Mouse (Mus musculus) lung, embryonic 15.5 days (tissue): ENCODE results near the gene Mxd4. TPM values are rescaled to one million over a fixed set of nuclear protein-coding genes. Genes with fewer than 3 reads are reported as not detected.
A peak's percentile ranks its signal among the peaks of the same experiment; 100 is the strongest.

Experiments used
- ATAC-seq: fragments of 200-750 bp; cut with Nextera tagmentation; 2 replicates; pipeline ENCODE4 v1.8.0; 2017; ENCODE audit warnings: moderate number of reproducible peaks, borderline replicate concordance; ENCODE audit not compliant: low FRiP score, low TSS enrichment; ENCODE audit errors: extremely low read depth
- H3K27ac ChIP-seq: fragments of 300-500 bp; sonication (generic); 2 replicates; pipeline ENCODE4 v1.5.1; 2015; ENCODE audit warnings: moderate library complexity, mild to moderate bottlenecking, inconsistent platforms
- H3K27me3 ChIP-seq: fragments of 300-500 bp; sonication (generic); 2 replicates; pipeline ENCODE4 v1.6.1; 2015; ENCODE audit warnings: inconsistent platforms
- H3K36me3 ChIP-seq: fragments of 300-500 bp; sonication (generic); 2 replicates; pipeline ENCODE4 v1.6.1; 2015; ENCODE audit warnings: inconsistent platforms
- H3K4me1 ChIP-seq: fragments of 300-500 bp; sonication (generic); 2 replicates; pipeline ENCODE4 v1.6.1; 2015; ENCODE audit warnings: inconsistent platforms
- H3K4me2 ChIP-seq: fragments of 300-500 bp; sonication (generic); 2 replicates; pipeline ENCODE4 v1.6.1; 2015; ENCODE audit warnings: inconsistent platforms, mild to moderate bottlenecking, moderate library complexity
- H3K4me3 ChIP-seq: fragments of 300-500 bp; sonication (generic); 2 replicates; pipeline ENCODE4 v1.5.1; 2015; ENCODE audit warnings: mild to moderate bottlenecking, inconsistent platforms
- H3K9ac ChIP-seq: fragments of 300-500 bp; sonication (generic); 2 replicates; pipeline ENCODE4 v1.6.1; 2015; ENCODE audit warnings: inconsistent platforms
- H3K9me3 ChIP-seq: fragments of 300-500 bp; sonication (generic); 2 replicates; pipeline ENCODE4 v1.6.1; 2016; ENCODE audit warnings: inconsistent platforms
- WGBS: fragments of 180-500 bp; shearing (Covaris S2); methylation state at CpG from one replicate; pipeline ENCODE4 v1.1.7; 2015; 5-methylcytosine and 5-hydroxymethylcytosine counted together
- polyA plus RNA-seq: library from polyadenylated mRNA; unstranded; fragments of >200 nt; fragmentation: Nextera tagmentation; extraction: Ambion mirVana; gene quantifications from 2 replicates; pipeline ENCODE4 v1.2.1, GENCODE M21; 2015

Gene Mxd4
- polyA plus RNA-seq: 44.5 and 50.0 TPM in 2 replicates

DNA sequence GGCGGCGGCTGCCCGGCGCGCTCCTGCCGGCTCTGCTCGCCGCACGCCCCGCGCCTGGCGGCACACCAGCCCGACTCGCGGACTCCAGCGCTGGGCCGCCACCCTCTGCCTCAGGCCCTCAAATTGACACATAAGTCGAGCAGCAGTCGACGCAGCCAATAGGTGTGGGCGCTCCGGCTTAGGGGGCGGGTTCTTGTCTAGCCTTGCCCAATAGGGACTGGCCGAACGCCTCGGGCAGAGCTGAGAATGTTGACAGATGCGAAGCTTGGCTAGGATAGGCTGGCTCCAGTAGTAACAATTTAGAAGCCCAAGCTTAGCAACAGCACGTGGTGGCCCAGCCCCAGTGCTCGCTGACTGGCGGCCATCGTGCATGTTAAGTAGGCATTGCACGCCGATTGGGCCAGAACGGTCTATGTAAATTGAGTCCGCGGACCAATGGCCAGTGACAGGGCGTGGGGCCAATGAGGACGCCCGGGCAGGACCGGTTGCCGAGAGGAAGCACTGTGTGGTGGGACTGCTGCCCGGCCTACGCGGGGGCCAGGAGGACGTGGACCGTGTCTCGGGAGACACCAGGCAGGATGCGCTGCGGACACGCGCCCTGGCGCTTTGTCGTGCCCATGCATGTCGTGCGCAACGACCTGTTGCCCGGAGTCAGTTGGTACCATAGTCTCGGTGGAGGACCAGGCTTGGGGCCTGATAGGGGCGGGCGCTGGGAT is at the start of gene Mxd4:
TSS of gene Mxd4 (minus strand) at position 120 of the 716 bp plus-strand sequence.
- H3K36me3 ChIP-seq: 0 out of 2 replicates have a peak, but pooled peaks cover 3% of the 10 kb centered on the region
- H3K9ac ChIP-seq: peak within 1 kb of the TSS; percentile 87
- H3K9me3 ChIP-seq: no peaks in the 10 kb centered on the region
- peak within 1 kb of the TSS; percentile 90 for H3K4me2 ChIP-seq
- ATAC-seq: peak; percentile 98
- H3K27ac ChIP-seq: peak within 1 kb of the TSS; percentile 97
- no peaks in the 10 kb centered on the region for H3K27me3 ChIP-seq
- under 1% methylated on average over 50 of the region's 60 CpGs for WGBS
- peak within 1 kb of the TSS; percentile 92 for H3K4me3 ChIP-seq
- peaks cover 61% of the 10 kb centered on the region for H3K4me1 ChIP-seq

DNA sequence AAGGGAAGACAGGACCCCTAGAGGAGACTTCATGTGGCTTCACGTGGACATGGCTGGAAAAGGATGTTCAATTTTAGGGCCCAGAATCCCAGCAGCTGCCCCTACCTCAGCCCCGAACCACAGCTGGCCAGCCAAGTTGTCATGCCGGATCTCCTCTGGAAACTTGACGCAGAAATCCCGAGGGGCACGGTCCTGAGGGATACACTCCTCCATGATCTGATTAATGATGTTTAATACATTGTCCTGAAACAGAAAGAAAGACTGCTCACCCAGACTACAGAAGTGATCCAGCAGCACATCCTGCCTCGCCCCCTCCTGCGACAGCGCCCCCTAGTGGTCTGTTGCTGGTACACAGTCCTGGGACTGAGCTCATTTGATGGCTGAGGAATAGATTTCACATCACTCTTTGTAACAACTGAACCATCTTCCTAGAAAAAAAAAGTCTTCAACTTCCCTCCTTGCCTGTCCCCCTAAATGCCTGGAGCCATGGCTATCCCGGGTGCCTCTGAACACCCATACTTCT is 48.4 kb upstream of the Mxd4 start:
- Histone ChIP-seq H3K27ac (no peak overlapping the region), H3K9me3 (no peaks in the 10 kb centered on the region), H3K4me1 (no peaks in the 10 kb centered on the region), H3K27me3 (no peaks in the 10 kb centered on the region), H3K4me2 (no peak overlapping the region), H3K36me3 (no peaks in the 10 kb centered on the region), H3K9ac (no peak overlapping the region), H3K4me3 (no peak overlapping the region)
- no peak for ATAC-seq
- WGBS: 44% methylated on average over 10 of the region's 10 CpGs

DNA sequence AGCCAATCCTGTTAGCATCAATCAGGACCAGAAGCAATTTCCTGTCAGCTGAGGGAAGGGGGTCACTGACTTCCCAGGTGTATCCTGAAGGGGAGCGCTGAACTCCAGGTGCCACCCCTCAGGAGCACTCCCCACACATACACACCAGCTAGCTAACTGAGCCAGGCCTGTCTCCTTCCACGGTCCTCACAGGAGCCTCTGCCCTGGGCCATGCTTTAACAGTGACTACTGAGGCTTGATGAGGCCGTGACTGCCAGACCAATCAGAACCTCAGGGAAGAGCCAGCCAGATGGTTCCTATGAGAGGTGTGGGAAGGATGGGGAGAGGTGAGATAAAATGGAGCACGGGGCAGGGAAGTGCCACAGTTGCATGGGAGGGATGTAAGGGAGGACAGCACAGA is 47.5 kb upstream of the Mxd4 start:
- Histone ChIP-seq H3K4me3 (no peak overlapping the region), H3K4me1 (no peaks in the 10 kb centered on the region), H3K27me3 (no peaks in the 10 kb centered on the region), H3K36me3 (no peaks in the 10 kb centered on the region), H3K9ac (no peak overlapping the region), H3K27ac (no peak overlapping the region), H3K4me2 (no peak overlapping the region), H3K9me3 (no peaks in the 10 kb centered on the region)
- no peak for ATAC-seq
- WGBS: 58% methylated on average over 4 of the region's 4 CpGs

DNA sequence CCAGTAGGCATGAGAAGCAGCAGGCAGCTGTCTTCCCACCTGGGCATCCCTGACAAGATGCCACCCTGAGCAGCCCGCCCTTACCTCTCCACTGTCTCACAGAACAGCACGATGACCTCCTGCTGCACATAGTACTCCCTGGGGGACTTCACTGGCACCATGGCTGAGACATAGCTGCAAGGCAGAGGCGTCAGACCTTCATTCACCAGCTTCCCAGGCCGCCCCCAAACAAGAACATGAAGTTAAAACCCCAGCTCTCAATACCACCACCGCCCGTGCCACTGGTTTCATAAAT is 45.6 kb upstream of the Mxd4 start:
- no peak overlapping the region for H3K9ac ChIP-seq
- 79% methylated on average over 6 of the region's 6 CpGs for whole genome bisulfite sequencing
- H3K36me3 ChIP-seq: no peaks in the 10 kb centered on the region
- no peak overlapping the region for H3K4me3 ChIP-seq
- H3K9me3 ChIP-seq: no peaks in the 10 kb centered on the region
- H3K27me3 ChIP-seq: no peaks in the 10 kb centered on the region
- no peak overlapping the region for H3K4me2 ChIP-seq
- no peak for ATAC-seq
- H3K4me1 ChIP-seq: no peaks in the 10 kb centered on the region
- H3K27ac ChIP-seq: no peak overlapping the region

DNA sequence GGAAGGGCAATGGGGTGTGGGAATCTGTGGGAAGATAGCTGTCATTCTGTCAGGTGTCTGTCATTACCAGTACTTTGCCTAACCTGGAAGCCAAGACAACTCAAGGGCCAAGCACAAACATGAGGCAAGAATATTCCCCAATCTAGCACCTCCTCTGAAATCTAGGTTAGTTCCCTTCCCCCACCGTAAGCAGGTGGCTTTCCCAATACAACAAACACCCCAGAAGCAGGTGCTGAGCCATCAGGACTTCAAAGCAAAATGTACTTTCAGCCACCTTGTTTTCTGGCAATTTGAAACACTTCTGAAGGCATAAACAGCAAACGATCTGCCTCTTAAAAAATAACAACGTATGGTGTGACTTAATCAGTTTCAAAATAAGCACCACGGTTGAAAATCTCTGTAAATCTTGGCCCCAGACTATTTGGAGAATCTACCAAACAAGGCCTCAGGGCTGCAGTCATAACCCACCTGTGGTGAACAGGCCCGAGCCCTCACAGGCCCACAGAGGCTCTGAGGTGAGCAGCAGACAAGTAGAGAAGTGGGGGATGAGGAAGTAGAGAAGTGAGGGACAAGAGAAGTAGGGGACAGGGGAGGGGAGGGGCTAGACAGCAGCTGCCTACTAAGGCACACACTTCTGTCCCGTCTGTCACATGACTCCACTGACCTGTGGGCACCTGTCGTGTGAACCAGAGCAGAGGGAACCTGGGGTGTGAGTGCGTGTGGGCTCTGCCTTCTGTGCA is 45.1 kb upstream of the Mxd4 start:
- Histone ChIP-seq H3K4me2 (no peak overlapping the region), H3K9ac (no peak overlapping the region), H3K4me1 (no peaks in the 10 kb centered on the region), H3K27ac (no peak overlapping the region), H3K4me3 (no peak overlapping the region), H3K36me3 (no peaks in the 10 kb centered on the region), H3K9me3 (no peaks in the 10 kb centered on the region), H3K27me3 (no peaks in the 10 kb centered on the region)
- 63% methylated on average over 8 of the region's 8 CpGs for WGBS
- no peak for ATAC-seq

DNA sequence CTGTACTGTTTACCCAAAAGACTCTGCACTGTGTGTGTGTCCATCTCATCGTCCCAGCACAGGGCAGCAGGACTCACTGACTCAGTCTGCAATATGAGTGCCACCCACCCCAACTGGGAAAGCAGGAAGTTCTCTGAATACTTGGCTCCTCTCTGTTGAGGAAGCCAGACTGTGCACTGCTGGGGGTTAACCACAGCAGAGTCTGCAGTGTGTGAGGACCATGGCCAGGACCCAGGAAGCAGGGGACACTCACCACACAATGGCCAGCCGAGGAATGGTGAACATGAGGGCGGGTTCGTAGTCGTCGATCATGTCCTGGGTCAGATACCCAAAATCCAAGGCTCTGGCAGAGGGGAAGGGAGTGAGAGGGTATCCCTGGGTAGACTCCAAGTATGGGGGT is 44.4 kb upstream of the Mxd4 start:
- Histone ChIP-seq H3K36me3 (no peaks in the 10 kb centered on the region), H3K9me3 (no peaks in the 10 kb centered on the region), H3K27ac (no peak overlapping the region), H3K4me3 (no peak overlapping the region), H3K27me3 (no peaks in the 10 kb centered on the region), H3K9ac (no peak overlapping the region), H3K4me2 (no peak overlapping the region), H3K4me1 (no peaks in the 10 kb centered on the region)
- no peak for ATAC-seq
- WGBS: 79% methylated on average over 6 of the region's 6 CpGs

DNA sequence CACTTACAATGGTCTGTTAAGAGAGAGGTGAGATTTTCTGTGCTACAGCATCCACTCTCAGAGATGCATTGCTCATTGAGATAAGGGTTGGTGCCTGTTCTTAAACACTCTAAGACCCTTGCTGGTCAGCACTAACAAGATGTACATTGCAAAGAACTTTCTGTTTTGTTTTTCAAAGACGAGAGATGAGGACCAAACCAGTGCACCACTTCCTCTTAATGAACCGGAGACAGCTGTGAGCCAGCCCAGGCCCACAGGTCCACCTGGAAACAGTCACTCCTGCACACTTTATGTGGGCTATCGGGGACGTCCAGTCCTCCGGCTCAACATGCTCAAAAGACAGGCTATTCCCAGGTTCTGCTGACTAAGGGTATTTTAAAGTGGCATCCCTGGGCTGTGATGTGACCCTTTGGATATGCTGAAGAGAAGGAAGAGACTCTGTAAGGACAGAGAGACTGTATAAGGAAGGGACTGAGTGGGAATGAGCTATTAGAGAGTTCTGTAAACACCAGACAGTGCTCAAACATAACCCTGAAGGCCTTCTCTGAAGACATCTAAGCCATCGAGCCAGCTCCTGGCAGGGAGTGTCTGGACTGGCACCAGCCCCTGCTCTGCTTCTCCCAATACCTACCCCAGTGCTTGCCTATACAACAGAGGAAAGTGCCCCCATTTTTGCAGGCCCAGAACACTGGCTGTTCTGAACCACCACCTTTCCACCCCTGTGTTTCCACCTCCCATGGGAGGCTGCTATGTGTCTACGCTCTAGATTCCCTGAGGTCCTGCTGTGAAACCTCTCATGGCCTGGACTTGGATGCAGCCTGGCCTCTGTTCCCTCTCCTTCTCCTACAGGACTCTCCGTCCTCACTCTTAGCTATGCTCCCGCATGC is 43.3 kb upstream of the Mxd4 start:
- no peak overlapping the region for H3K4me2 ChIP-seq
- no peak overlapping the region for H3K27ac ChIP-seq
- no peaks in the 10 kb centered on the region for H3K27me3 ChIP-seq
- H3K9me3 ChIP-seq: no peaks in the 10 kb centered on the region
- H3K9ac ChIP-seq: no peak overlapping the region
- H3K4me3 ChIP-seq: no peak overlapping the region
- ATAC-seq: no peak
- no peaks in the 10 kb centered on the region for H3K36me3 ChIP-seq
- no peaks in the 10 kb centered on the region for H3K4me1 ChIP-seq
- WGBS: 65% methylated on average over 9 of the region's 9 CpGs

DNA sequence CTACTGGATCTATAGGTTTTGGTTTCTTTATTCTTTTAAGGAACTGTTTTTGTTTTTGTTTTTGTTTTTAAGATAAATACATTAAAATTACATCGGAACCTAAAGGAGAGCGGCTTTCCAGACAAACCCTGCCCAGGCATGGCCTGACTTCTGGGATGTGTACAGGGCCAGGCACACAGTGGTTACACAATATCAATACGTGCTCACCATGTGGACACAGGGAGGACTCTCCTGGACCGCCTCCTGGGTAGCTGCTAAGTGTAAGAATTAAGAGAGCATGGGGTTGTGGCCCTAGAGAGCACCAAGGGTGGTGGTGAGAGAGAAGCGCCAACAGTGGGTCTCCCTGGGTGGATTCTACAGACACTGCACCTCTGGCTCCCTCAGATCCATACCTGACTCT is 42.0 kb upstream of the Mxd4 start:
- Histone ChIP-seq H3K36me3 (no peaks in the 10 kb centered on the region), H3K4me1 (no peaks in the 10 kb centered on the region), H3K4me3 (no peak overlapping the region), H3K9me3 (no peaks in the 10 kb centered on the region), H3K9ac (no peak overlapping the region), H3K27ac (no peak overlapping the region), H3K27me3 (no peaks in the 10 kb centered on the region), H3K4me2 (no peak overlapping the region)
- WGBS: 88% methylated on average over 5 of the region's 5 CpGs
- no peak for ATAC-seq

DNA sequence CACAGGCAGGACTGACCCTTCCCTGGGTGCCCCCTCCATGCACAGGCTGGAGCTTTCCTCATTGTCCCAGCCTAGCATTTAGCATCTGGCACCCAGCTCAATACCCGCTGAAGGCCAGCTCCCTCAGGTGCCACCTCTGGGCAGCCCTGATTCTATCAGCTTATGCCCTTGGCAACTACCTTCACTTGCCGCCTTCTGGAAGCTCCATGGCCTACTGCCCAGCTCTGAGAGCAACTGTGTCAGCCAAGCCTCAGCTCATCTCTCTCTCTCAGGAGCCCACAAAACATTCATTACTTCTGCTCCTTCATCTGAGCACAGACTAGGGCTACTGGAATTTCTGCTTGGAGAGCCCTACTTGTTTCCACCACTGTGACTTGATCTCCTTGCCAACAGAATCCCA is 38.0 kb upstream of the Mxd4 start:
- no peak for ATAC-seq
- H3K4me1 ChIP-seq: no peaks in the 10 kb centered on the region
- H3K4me3 ChIP-seq: no peak overlapping the region
- 94% methylated on average over 2 of the region's 2 CpGs for WGBS
- no peak overlapping the region for H3K9ac ChIP-seq
- H3K4me2 ChIP-seq: no peak overlapping the region
- no peak overlapping the region for H3K27ac ChIP-seq
- H3K36me3 ChIP-seq: no peaks in the 10 kb centered on the region
- no peaks in the 10 kb centered on the region for H3K9me3 ChIP-seq
- H3K27me3 ChIP-seq: no peaks in the 10 kb centered on the region

DNA sequence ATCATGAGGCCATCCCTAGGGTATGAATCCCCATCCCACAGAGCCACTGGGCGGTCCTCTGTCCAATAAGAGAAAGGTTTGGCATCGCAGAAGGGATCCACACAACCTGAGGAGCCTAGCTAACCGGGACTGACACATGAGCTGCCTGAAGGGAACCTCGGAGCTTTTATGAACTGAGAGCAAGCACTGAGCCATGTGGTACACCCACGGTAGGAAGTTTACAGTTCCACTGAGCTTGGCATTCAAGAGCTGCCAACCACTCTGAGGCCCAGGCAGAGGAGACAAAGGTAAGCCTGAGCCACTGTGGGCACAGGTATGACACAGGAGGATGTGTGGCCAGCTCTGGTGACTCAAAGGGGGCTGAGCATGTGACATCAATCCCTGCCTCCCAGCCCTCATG is 37.0 kb upstream of the Mxd4 start:
- no peaks in the 10 kb centered on the region for H3K36me3 ChIP-seq
- H3K27ac ChIP-seq: no peak overlapping the region
- no peak for ATAC-seq
- 78% methylated on average over 5 of the region's 5 CpGs for WGBS
- no peak overlapping the region for H3K9ac ChIP-seq
- no peak overlapping the region for H3K4me2 ChIP-seq
- H3K9me3 ChIP-seq: no peaks in the 10 kb centered on the region
- H3K4me3 ChIP-seq: no peak overlapping the region
- H3K4me1 ChIP-seq: no peaks in the 10 kb centered on the region
- no peaks in the 10 kb centered on the region for H3K27me3 ChIP-seq

DNA sequence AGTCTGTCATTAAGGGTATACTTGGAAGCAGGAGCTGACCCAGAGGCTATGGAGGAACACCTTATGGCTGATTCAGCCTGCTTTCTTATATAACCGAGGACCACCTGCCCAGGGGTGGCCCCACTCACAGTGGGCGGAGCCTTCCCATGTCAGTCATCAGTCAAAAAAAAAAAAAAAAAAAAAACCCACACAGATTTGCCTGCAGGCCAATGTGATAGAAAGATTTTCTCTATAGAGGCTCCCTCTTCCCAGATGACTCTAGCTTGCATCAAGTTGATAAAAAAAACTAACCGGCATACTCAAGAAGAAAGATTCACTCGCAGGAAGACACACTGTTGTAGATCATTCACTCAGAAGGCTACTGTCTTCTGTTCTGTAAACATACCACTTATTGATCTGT is 32.5 kb upstream of the Mxd4 start:
- Histone ChIP-seq H3K4me3 (no peak overlapping the region), H3K9me3 (no peaks in the 10 kb centered on the region), H3K27ac (no peak overlapping the region), H3K4me2 (no peak overlapping the region), H3K9ac (no peak overlapping the region), H3K4me1 (peaks cover 16% of the 10 kb centered on the region), H3K27me3 (no peaks in the 10 kb centered on the region), H3K36me3 (no peaks in the 10 kb centered on the region)
- ATAC-seq: no peak
- WGBS: 77% methylated on average over 4 of the region's 4 CpGs

DNA sequence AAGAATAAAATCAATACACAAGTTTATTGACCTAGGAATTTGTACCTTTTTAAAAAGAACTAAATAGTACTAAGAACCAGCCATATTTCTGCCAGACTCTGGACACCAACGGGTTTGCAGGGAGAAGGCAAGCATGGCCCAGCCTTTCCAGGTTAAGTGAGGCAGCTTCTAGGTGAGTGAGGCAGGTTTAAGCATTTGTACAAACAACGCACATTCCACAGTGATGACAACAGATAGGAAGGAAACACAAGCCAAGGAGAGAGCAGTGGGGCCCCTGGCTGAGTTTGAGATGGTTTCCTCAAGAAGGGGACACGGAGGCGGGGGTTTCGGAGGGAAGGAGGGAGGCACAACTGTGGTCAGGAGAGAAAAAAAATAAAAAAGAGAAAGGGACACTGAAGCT is 31.2 kb upstream of the Mxd4 start:
- H3K27ac ChIP-seq: peak overlapping the region; percentile 35; the same call in 1 of the 2 replicates
- no peak overlapping the region for H3K4me2 ChIP-seq

More for the DNA sequence above, 31.2 kb upstream of the Mxd4 start:
- H3K27me3 ChIP-seq: no peaks in the 10 kb centered on the region
- H3K4me3 ChIP-seq: no peak overlapping the region
- peaks cover 16% of the 10 kb centered on the region for H3K4me1 ChIP-seq
- no peak for ATAC-seq
- no peaks in the 10 kb centered on the region for H3K9me3 ChIP-seq
- H3K36me3 ChIP-seq: no peaks in the 10 kb centered on the region
- no peak overlapping the region for H3K9ac ChIP-seq
- 51% methylated on average over 5 of the region's 5 CpGs for WGBS
